Mouse (Mus musculus): ENCODE data around the gene Olfm1.

Olfm1 gene

DNA sequence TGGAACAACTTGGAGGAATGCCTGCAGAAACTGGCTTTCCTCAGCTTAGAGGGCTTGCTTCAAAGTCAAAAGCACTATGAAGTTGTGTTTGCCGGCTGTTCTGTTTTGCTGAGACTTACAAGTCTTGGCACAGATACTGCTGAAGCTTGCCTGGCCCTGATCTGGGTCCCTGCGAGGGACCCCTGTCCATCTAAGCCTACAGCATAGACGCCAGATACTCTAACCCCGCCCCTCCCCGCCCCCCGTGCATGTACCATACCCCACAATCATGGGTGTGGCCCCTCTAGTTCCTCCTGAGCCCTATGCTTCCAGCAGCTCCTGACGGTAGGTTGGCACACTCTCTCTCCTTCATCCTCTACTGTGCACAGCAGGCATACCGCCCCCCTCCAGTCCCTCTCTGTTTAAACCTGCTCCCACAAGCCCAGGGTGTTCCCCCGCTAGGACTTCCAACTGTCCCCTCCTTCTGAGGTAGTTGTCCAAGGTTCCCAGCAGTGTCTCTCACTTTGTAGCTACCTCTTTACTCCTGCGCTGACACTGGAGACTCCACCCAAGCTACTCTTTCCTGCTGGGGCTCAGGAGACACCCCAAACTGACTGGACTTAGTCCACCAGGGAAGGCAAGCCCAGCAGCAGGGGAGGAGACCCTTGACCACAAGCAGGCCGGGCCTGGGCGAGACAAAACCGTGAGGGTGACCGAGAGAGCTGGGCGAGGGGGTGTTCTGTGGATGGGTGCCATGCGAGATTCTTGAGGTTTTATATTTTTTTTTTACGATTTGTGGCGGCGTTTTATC is 12.1 kb downstream of the Olfm1 start:
- no peak for DNase-seq

DNA sequence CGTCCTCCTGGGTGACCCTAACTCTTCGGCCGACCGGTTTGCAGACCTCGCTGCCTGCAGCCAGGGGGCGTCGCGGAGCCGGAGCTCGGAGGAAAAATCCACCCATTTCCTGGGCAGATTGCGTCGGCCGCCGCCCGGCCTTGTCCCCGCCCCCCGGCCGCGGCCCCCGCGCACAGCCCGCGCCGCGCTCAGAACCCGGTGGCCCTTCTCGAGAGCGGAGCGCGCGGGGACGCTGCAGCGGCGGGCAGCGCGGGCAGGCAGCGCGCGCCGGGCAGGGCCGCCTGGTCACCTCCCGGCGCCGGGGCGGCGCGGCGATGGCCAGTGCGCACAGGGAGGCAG is 12.6 kb downstream of the Olfm1 start:
- peak; percentile 40 to 70 for DNase-seq

DNA sequence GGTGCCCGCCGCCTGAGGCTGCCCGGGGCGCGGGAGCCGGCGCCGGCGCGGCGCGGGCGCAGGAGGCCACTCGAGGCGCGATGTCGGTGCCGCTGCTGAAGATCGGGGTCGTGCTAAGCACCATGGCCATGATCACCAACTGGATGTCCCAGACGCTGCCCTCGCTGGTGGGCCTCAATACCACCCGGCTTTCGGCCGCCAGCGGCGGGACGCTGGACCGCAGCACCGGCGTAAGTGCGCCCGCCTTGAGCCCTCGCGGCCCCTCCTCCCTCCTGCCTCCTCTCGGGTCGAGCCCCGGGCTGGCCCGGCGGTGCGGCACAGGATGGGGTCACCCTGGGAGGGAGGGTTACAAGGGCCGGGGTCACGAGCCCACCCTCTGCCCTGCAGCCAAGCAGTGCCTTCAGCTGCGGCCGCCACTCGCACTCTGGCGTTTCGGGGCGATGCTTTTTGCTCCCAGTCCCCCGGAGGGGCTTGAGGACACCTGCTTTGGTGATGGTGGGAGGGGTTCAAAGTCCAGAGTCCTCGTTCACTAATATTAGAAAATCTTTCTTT is 13.2 kb downstream of the Olfm1 start:
- peak in 1 of 2 experiments; percentile 21 for DNase-seq

DNA sequence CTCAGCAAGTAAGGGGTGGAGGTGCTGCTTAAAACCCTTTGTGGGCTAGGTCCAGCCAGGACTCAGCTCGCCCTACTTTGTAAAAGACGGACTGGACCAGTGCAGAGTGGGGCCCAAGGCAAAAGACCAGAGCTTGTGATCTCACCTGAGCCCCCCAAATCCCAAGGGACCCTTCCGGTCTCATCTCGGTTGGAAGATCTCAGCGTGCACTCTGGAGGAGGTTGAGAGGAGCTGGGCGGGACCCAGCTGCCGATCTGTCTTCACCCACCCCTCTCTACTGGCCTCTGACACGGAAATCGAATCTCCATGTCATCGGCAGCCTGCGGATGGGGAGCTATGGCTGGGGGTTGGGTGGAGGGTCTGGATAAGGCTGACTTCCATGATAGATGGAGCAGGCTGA is 13.7 kb downstream of the Olfm1 start:
- no peak for DNase-seq

DNA sequence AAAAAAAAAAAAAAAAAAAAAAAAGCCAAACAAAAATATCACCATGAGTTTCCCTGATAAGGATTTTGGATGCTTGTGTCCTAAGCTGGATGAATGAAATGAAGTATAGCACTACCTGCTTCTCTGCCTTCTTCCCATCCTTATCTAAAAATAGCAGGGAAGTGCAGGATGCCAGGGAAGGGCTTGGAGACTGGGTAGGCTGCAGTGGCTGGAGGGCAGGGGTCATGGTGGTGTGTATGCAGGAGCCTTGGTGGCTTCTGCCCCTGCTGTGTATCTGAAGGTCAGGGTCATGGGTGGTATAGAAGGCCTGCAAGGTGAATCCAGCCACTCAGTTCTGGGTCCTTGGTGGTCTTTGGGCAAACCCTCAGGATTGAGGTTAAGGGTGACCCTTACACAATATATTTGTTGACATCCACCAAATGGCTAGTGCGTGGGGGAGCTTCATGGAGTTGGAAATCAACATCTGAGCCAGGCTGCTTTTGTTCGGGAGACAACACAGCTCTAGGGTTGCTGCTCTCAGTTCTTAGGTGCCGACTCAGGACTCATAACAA is 14.5 kb downstream of the Olfm1 start:
- DNase-seq = no peak

DNA sequence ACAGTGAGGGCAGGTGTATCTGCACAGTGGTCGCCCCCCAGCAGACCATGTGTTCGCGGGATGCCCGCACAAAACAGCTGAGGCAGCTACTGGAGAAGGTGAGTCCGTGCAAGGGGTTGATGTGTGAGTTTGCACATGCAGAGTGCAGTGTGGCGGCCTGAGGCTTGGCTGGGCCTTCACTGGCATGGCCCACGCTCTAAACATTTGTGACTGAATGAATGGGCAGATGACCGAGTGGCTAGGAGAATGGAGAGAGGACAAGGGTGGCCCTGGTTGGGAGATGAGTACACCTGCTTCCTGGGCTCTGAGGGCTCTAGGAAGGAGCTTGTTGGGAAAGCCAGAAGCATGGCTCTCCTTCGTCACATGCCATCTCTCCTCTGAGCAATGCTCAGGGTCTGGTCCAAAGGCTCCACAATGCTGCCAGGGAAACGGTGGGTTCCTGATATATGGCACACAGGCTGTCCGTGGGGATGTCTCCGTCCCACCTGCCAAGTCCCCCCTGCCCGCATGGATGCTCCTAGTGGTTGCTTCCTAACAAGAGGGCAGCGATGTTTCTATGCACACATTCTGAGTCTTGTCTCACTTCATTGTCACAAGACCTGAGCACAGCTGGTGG is 15.4 kb downstream of the Olfm1 start:
- DNase-seq = no peak

DNA sequence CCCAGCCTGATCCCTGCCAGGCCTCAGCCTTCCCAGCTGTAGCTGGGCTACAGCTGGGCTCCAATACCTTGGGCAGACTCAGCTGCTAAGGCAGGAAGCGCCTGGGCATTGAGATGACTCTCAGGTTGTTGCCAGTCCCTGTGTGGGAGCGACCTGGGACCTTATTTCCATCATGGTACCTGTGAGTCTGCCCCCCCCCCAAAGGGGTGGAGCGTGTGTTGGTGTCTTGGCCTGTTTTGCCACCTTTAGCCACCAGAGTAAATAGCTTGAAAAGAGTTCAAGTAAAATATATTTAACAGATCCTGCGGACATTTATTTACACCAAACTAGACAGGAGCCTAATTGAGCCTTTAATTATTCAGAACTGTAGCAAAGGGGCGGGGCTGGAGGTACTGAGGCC is 16.4 kb downstream of the Olfm1 start:
- DNase-seq = no peak

DNA sequence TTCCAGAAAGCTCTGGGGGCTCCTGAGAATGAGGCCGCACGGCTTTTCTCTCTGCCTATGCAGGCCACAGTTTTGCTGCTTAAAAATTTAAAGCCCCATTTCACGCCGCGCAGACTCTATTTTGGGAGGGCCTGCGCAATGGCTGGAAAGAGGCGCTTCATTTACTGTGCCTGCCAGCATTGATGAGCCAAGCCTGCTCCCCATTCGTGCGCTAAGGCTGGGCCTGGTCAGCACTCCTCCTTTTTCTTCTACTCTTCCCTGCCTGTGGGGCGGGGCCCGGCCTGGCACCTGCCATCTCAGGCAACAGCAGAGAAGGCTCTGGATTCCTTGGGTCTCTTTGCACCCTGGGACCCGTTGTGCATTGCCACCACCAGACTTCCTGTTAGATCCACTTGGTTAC is 16.9 kb downstream of the Olfm1 start:
- no peak for DNase-seq

DNA sequence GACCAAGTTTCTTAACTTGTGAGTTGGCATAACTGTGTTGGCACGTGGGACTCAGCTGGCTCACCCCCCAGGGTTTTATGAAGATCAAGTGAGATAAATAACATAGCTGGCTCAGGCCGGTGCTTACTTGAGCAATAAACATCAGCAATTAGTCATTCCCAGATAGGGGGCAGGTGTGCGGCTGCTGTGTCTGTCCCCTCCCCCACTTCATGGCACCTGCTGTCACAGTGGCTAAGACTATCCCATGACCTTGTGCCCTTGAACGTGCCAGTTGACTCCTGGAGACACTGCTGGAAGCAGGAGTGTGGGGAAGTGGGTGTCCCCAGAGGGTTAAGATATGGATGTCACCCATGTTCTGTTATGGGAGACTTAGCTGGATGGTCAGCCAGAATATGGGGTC is 17.5 kb downstream of the Olfm1 start:
- DNase-seq = no peak

DNA sequence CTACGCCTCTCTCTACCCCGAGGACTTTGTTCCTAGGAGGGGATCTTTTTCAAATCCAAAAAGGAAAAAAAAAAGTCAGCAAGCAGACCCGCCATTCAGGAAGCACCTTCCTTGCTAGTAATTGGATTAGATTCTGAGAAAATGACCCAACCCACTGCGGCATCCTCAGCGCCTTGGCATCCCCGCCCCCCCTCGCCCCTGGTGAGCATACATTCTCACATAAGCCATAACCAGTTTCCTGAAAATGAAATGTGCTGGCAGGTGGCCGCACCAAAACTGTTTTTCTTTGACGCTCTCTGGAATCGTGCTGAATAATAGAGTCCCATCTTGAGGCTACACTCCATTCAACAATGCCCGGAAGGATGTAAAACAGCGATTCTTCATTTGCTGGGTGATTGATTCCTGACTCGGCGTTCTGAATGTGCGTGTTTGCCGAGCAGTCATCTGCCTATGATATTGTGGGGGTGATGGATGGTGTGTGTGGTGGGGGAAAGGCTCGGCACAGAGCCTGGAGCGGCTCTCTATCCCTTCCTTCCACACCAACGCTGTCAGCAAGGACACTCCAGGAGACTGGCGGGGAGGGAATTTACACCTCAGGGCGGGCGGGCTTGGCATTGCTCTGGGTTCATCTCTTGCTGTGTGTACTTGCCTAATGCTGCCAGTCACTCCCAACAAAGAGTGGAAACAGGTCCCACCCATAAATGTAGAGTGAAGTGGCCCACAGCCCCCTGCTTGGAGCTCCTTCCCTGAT is 18.9 kb downstream of the Olfm1 start:
- DNase-seq = no peak

DNA sequence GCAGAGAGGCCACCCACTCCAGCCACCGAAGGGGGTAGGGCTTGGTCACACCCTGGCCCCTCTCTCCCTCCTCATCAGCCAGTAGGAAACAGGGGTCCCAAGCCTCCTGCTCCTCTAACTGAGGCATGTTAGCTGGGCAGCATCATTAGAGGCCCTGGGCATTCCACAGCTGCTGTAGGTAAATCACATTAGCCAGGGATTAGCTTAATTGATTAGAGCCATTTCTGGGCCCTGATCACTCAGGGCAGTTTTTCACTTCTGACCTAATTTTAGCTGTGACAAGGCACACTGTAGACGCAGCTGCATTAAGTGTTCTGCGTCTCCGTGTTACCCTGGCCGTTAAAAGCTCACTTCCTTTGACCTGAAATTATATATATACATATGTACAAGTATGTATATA is 20.1 kb downstream of the Olfm1 start:
- DNase-seq = no peak

DNA sequence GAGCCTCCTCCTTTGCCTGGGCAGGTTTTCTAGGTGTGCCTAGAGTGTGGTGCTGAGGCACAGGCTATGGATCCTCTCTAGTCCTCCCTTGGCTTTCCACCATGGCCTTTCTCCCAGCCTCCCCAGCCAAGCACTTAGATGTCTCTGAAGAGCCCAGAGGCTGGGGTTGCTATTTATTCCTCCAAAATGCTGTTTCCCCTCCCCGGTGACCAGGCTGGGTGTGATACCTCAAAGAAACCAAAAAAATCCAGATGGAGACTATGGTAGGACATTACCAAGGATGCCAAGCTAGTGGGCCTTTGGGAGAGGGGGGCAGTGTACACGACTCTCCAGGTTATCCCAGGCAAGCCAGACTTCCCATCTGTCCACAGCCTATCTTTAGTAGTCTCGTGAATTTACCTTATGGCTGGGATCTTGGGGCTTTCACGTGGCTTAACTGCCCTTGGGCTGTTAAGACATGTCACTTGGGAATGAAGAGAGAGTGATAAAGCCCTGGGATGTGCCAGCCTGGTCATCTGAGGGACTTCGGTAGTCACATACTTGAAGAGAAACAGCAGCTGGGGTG is 23.5 kb downstream of the Olfm1 start:
- no peak for DNase-seq

DNA sequence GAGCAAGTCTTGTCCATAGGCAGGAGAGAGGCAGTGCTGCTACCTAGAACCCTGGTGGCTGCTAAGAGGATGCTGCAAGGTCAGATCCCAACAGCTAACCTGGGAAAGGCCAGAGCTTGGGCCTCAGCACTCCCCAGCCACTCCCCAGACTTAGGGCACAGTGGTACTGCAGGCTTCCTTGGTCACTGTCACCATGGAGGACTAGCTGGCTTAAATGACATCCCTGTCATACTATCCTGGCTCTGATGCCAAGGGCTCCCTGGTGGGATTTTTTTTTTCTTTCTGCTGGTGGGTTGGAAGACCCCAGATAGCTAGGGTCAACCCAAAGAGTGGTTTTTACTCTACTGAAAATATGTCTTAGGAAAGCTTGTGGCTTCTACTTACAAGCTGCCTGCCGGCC is 25.0 kb downstream of the Olfm1 start:
- no peak for DNase-seq

DNA sequence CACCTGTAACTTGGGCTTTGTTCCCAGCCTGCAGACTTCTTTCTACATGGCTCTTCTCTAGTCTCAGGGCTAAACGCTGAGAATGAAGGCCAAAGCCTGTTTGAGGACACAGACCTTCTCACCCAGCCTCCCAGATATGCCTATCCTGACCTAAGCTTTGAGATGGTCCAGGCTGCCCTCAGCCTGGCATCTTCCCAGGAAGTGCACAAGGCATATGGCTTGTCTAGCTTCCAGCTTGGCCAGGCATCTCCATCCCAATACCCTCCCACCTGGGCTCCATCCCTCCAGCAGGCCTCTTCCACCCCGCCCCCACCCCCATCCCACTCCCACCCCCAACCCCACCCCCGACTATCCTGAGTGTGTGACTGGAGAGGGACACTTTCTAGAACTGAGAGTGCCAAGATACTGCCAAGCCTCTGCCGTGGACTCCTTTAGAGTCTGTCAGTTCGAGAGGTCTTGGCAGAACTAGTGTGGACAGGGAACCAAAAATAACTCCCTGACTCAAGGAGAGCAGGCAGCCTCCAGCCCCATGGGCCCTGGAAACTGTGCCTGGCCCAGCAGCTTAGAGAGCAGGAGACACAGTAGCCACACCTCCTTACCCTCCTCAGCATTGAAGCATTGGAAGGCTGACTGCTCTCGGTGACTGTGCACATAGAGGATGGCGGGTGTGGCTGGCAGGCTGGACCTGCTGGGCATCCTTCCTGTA is 26.0 kb downstream of the Olfm1 start:
- DNase-seq = no peak

DNA sequence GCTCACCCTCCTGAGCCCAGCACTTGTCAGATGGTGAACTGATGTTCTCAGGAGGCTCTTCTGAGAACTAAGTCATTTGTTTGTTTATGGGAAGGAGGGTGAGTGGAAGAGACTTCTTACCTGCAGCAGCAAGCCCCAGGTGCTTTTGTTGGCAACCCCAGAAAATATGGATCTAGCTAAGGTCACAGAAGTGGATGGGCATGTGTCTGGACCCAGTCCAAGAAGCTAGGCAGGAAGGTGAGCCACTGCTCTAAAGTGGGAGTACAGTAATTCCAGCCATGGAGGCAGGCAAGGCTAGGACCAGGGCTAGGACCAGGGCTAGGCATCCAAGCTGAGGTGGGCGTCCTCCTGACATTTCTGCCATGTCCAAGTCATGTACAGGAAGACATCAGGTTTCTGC is 26.8 kb downstream of the Olfm1 start:
- DNase-seq = no peak

DNA sequence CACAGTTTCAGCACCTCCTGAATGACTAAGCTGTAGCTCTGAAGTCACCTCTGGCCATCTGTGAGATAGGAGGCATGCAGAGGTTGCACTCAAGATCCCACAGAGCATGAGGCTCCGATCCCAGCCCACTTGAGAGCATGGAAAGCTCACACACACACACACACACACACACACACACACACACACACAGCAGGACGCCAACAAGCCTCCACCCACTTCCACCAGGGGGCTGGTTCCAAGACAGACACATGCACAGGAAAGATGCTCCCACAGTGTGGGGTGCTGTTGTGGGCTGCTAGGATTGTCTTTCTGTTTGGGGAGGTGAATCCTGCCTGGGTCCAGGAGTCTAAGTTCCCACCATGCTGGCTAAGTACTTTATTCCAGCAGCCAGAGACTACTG is 29.0 kb downstream of the Olfm1 start:
- no peak for DNase-seq

DNA sequence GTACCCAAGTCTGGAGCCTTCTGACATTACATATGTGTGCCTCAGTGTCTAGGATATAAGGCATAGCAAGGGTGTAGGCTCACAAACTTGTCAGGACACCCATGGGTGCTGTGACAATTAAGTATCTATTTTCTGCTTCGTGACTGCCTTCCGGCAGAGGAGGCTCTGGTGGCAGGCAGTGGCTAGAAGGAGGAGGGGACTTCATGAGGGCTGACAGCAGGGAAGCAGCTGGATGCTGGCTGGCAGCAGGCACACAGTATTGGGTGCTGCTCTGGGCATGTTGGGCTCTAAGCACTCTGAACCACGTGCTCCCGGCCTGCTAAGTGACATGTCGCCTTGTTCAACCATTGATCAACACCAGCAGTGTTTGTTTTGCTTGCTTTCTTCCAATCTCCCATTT is 32.0 kb downstream of the Olfm1 start:
- no peak for DNase-seq

DNA sequence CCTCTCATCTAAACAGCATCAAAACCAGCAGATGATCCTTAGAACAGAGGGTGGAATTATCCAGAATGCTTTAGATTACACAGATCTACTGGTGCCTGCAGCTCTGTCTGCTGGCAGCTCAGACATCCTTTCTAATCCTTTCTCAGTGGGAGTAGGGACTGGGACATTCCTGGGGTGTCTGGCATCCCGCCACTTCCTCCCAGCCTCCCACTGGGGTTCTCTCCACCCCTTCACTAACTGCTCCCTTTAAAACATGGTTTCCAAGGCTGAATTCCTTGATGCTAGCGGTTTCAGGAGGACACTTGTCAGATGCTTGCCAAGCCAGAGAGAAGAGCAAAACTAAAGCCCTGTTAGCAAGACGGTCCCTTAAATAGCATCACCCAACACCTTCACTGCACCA is 33.1 kb downstream of the Olfm1 start:
- DNase-seq = no peak

DNA sequence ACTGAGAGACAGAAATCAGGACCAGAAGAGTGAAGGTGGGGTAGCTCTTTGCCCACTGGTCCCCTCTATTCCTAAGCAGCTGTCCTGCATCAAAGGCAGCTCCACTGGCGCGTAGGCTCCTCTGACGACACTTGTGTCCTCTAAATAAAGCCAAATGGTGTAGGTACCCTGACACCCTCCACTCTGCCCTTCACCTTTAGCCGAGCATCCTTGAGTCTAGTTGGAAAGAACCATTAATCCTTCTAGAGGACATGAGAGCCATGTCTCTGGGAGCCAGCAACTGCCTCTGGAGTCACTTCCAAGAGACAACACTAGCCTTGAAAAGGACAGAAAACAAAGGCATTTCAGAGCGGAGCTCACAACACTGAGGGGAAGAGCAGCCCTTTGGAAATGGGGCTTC is 34.2 kb downstream of the Olfm1 start:
- DNase-seq = no peak

DNA sequence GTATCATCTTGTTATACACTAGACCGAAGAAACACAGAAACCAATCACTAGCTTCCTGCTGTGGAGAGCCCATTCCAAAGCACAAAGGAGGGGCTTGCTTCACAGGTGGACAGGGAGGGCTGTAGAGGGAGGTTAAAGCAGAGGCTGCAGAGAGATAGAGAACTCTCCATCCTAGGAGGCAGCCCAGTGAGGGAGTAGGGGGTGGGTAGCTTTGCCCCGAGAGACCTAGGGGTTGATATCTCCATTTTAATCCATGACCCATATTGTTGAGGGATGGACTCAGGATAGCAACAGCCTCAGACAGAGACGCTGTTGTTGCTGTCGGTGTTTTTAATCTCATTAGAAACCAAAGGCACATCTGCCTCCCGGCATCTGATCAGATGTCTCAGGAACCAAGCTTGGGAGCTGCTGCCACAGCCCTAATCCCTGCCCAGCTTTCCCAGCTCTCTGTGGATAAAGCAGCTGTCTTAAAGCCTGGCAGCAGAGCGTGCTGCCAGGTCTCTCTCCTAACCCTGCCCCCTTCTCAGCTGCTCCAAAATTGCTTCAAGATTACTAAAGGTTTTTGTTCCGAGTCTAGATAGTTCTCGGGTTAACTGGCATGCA is 34.9 kb downstream of the Olfm1 start:
- DNase-seq = no peak

DNA sequence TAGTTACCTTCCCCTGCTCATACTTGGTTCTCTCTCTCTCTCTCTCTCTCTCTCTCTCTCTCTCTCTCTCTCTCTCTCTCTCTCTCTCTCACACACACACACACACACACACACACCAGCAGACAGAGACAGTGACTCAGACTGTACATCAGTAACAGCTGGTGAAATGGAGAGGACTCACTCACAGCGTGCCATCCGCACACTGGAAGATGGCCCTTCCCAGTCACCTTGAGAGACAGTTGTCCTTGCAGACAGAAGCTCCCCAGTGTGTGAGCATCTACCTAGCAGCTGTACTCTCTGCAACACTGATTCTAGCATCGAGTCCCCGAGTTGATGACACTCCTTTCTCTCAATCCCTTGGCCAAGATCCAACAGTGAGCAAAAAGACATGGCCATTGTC is 35.6 kb downstream of the Olfm1 start:
- no peak for DNase-seq

DNA sequence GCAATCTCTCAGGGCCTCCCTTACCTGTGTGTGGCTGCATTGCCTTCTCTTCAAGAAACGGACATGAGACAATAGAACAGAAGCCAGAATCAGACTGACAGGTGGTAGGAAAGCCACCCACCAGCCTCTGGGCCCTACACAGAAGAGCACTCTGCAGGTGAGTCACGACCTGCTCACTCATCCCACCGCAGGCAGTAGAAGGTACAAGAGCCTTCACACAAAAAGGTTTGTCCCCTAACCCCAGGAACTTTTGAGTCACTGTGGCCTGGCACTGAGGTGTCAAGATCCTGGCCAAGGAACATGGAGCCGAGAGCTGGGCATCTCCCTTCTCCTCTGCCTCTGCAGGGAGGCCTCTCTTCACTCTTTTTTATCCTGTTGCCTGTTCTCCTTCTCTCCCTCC is 42.3 kb downstream of the Olfm1 start:
- DNase-seq = no peak
